Mouse (Mus musculus): ENCODE results near the gene Cdh13. TPM values are rescaled to one million over a fixed set of nuclear protein-coding genes. Genes with fewer than 3 reads are reported as not detected.

Cdh13 gene
- total and polyA plus RNA-seq, 3 experiments = 162 to 172 (median 163) TPM

- intact Hi-C loops (cut with DNase I) = no loop called here
- Histone ChIP-seq H3K4me1 (ENCODE audit: control insufficient read depth, insufficient read depth, low read length) (no peaks in the 10 kb centered on the region), H3K27ac (no peak overlapping the region), H3K9ac (ENCODE audit: low read depth, low read length) (no peak overlapping the region), H3K4me3 (no peak overlapping the region), H3K27me3 (ENCODE audit: control insufficient read depth, insufficient read depth, low read length) (no peaks in the 10 kb centered on the region), H3K79me2 (replicated peaks; ENCODE audit: control insufficient read depth, insufficient read depth, low read length) (no peaks in the 10 kb centered on the region; the same call in 1 of the 2 replicates), H3K36me3 (ENCODE audit: control insufficient read depth, insufficient read depth, low read length) (no peaks in the 10 kb centered on the region)
- 78% methylated on average over 3 of the region's 3 CpGs for WGBS
- TF ChIP-seq POLR2A (IDR thresholded peaks at IDR 0.05; ENCODE audit: insufficient read depth, low read depth, low read length) (no peak), EP300 (IDR thresholded peaks at IDR 0.05; ENCODE audit: insufficient read depth, low read depth, low read length) (no peak), CTCF (IDR thresholded peaks at IDR 0.05) (no peak)
- DNase-seq = no peak
Measured at GRCm38 (mm10) chr8:118323421-118323820, 39.9 kb downstream of the Cdh13 start.

DNA sequence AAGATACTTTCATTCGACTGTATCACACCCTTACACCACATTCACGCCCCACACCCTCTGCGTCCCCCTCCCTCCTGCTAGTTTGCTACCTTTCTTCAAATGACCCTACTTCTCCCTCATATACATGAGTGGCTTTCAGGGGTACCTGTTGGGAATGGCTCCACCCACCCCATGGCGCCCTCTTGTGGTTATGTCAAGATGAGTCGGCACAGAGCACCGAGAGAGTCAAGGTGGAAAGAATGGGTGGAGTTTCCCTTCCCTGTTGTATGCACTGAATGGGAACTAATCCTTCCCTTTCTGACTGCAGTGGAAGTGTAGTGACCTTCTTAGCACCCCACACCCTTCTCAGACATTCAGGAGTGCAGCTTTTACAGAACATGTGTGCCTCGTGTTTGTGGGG lies 51.4 kb downstream of the Cdh13 start:
- Histone ChIP-seq H3K36me3 (ENCODE audit: control insufficient read depth, insufficient read depth, low read length) (no peaks in the 10 kb centered on the region), H3K79me2 (replicated peaks; ENCODE audit: control insufficient read depth, insufficient read depth, low read length) (peaks cover 2% of the 10 kb centered on the region; the same call in 1 of the 2 replicates), H3K27me3 (ENCODE audit: control insufficient read depth, insufficient read depth, low read length) (no peaks in the 10 kb centered on the region), H3K4me1 (ENCODE audit: control insufficient read depth, insufficient read depth, low read length) (no peaks in the 10 kb centered on the region; the same call in 1 of the 2 replicates), H3K27ac (no peak overlapping the region), H3K4me3 (no peak overlapping the region), H3K9ac (ENCODE audit: low read depth, low read length) (no peak overlapping the region)
- WGBS = 73% methylated on average over 7 of the region's 7 CpGs
- intact Hi-C loops (cut with DNase I) = loop anchor here (5.0 kb wide), 1 partner anchor 107 kb away; no protein-coding TSS in a partner anchor
- DNase-seq = no peak
- TF ChIP-seq POLR2A (IDR thresholded peaks at IDR 0.05; ENCODE audit: insufficient read depth, low read depth, low read length) (no peak), CTCF (IDR thresholded peaks at IDR 0.05) (peak; percentile 53), EP300 (IDR thresholded peaks at IDR 0.05; ENCODE audit: insufficient read depth, low read depth, low read length) (no peak)

DNA sequence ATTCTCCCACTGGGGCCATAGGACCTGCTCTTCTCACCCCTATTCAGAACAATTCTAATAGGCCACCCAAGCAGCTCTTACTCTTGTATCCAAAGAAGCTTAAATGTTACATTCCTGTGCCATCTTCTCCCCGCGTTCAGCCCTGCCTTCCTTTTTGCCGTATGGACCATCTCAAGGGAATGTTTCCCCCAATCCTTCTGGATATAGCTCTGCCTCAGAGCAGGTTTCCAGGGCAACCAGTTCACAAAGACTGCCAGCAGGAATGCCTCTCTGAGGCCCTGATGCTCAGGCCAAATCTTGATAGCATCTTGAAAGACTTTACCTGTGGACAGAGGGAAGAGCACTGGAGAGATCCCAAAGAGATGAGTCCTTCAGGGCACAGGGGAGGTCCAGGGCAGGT lies 56.2 kb downstream of the Cdh13 start:
- peaks cover 2% of the 10 kb centered on the region; the same call in 1 of the 2 replicates for H3K79me2 ChIP-seq (replicated peaks; ENCODE audit: control insufficient read depth, insufficient read depth, low read length)
- H3K27ac ChIP-seq = no peak overlapping the region
- no peak overlapping the region for H3K4me3 ChIP-seq
- WGBS = 93% methylated on average over 3 of the region's 3 CpGs
- no peaks in the 10 kb centered on the region for H3K27me3 ChIP-seq (ENCODE audit: control insufficient read depth, insufficient read depth, low read length)
- TF ChIP-seq CTCF (IDR thresholded peaks at IDR 0.05) = no peak
- TF ChIP-seq POLR2A (IDR thresholded peaks at IDR 0.05; ENCODE audit: insufficient read depth, low read depth, low read length) = no peak
- no peak for TF ChIP-seq EP300 (IDR thresholded peaks at IDR 0.05; ENCODE audit: insufficient read depth, low read depth, low read length)
- no peaks in the 10 kb centered on the region for H3K36me3 ChIP-seq (ENCODE audit: control insufficient read depth, insufficient read depth, low read length)
- no peak for DNase-seq
- intact Hi-C loops (cut with DNase I) = loop anchor here (5.0 kb wide), 1 partner anchor 103 kb away; no protein-coding TSS in a partner anchor
- H3K4me1 ChIP-seq (ENCODE audit: control insufficient read depth, insufficient read depth, low read length) = no peaks in the 10 kb centered on the region; the same call in 1 of the 2 replicates
- no peak overlapping the region for H3K9ac ChIP-seq (ENCODE audit: low read depth, low read length)

DNA sequence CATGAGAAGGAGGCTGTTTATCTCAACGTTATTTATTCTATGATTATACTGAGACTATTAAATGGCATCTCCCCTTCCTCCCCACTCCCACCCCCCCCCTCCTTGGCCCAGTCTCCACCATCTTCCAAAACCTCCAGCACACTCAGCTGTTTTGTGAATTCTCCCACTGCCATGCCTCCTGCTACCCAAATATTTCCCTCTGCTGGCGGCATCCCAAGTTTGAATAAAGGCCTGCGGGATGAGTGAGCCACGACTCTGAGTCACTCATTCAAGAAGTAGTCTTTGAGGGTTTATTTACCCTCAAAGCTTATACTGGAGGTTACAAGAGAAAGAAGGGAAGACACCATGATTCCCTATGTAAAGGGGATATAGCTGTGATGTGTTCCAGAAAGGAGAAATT lies 59.7 kb downstream of the Cdh13 start:
- TF ChIP-seq POLR2A (IDR thresholded peaks at IDR 0.05; ENCODE audit: insufficient read depth, low read depth, low read length) (no peak), EP300 (IDR thresholded peaks at IDR 0.05; ENCODE audit: insufficient read depth, low read depth, low read length) (no peak), CTCF (IDR thresholded peaks at IDR 0.05) (no peak)
- no peaks in the 10 kb centered on the region for H3K4me1 ChIP-seq (ENCODE audit: control insufficient read depth, insufficient read depth, low read length)
- WGBS = 47% methylated on average over 4 of the region's 4 CpGs

DNA sequence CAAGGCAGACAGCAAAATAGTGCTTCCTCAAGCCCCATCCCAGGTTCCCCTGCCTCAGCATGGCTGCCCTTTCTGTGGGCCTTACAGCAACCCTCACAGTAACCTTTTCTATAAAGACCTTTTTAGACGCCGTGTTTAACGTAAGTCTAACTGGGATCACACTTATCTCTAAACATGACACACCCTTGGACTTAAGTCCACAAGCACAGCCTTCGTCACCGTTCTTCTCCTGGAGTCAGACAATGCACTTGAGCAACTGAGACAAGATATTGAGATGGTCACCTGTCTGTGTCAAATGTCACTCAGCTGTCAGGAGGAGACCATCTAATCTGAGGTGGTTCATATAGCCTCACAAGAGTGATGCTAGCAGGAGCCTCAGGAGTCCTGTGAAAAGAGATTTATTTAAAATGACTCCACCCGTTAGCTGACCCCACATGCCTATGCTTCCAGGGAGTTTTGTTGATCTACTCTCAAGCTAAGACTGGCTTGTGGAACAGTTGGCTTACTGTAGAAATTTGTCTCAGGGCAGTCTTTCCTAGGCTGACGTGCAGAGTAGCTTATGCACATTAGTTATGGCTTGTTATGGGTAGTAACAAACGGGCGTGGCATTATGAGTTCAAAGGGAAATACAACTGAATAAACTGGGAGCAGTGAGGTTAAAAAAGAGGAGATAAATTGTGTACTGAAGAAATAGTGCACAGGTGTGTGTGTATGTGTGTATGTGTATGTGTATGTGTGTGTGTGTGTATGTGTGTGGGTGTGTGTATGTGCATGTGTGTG lies 65.4 kb downstream of the Cdh13 start:
- H3K36me3 ChIP-seq (ENCODE audit: control insufficient read depth, insufficient read depth, low read length) = no peaks in the 10 kb centered on the region
- peaks cover 10% of the 10 kb centered on the region for H3K4me1 ChIP-seq (ENCODE audit: control insufficient read depth, insufficient read depth, low read length)
- no peak overlapping the region for H3K4me3 ChIP-seq
- DNase-seq = no peak
- WGBS = 84% methylated on average over 9 of the region's 9 CpGs
- intact Hi-C loops (cut with DNase I) = no loop called here
- H3K9ac ChIP-seq (ENCODE audit: low read depth, low read length) = no peak overlapping the region
- H3K79me2 ChIP-seq (replicated peaks; ENCODE audit: control insufficient read depth, insufficient read depth, low read length) = peaks cover 4% of the 10 kb centered on the region
- TF ChIP-seq POLR2A (IDR thresholded peaks at IDR 0.05; ENCODE audit: insufficient read depth, low read depth, low read length) (no peak), CTCF (IDR thresholded peaks at IDR 0.05) (no peak), EP300 (IDR thresholded peaks at IDR 0.05; ENCODE audit: insufficient read depth, low read depth, low read length) (no peak)
- H3K27ac ChIP-seq = no peak overlapping the region
- no peaks in the 10 kb centered on the region for H3K27me3 ChIP-seq (ENCODE audit: control insufficient read depth, insufficient read depth, low read length)

More for the DNA sequence above, 59.7 kb downstream of the Cdh13 start:
- peaks cover 5% of the 10 kb centered on the region for H3K79me2 ChIP-seq (replicated peaks; ENCODE audit: control insufficient read depth, insufficient read depth, low read length)
- no peaks in the 10 kb centered on the region for H3K36me3 ChIP-seq (ENCODE audit: control insufficient read depth, insufficient read depth, low read length)
- no peak for DNase-seq
- H3K4me3 ChIP-seq = no peak overlapping the region
- no peak overlapping the region for H3K27ac ChIP-seq
- H3K9ac ChIP-seq (ENCODE audit: low read depth, low read length) = no peak overlapping the region
- intact Hi-C loops (cut with DNase I) = no loop called here
- H3K27me3 ChIP-seq (ENCODE audit: control insufficient read depth, insufficient read depth, low read length) = no peaks in the 10 kb centered on the region

DNA sequence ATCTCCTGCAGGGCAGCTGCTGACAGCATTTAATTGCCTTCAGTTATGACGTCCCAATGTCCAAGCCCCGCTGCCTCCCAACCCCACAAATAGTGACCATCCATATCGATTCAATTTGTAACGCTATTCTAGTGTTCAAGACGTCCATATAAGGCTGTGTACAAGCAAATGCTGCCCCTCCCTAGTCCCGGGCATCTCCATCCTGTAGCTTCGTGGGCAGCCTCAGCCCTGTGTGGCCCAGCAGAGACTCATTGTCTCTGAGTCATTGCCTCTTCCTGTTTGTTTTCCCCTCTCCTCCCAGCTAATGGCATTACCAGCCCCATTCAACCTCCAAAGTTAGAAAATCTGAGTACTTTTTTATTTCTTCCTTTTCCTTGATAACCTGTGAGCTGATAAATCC lies 66.6 kb downstream of the Cdh13 start:
- peak; percentile 28 to 42 for DNase-seq
- Histone ChIP-seq H3K4me3 (no peak overlapping the region), H3K9ac (ENCODE audit: low read depth, low read length) (no peak overlapping the region), H3K27me3 (ENCODE audit: control insufficient read depth, insufficient read depth, low read length) (no peaks in the 10 kb centered on the region), H3K79me2 (replicated peaks; ENCODE audit: control insufficient read depth, insufficient read depth, low read length) (peaks cover 4% of the 10 kb centered on the region), H3K27ac (peak overlapping the region; percentile 74), H3K4me1 (ENCODE audit: control insufficient read depth, insufficient read depth, low read length) (peaks cover 10% of the 10 kb centered on the region), H3K36me3 (ENCODE audit: control insufficient read depth, insufficient read depth, low read length) (no peaks in the 10 kb centered on the region)
- TF ChIP-seq CTCF (IDR thresholded peaks at IDR 0.05) = no peak
- TF ChIP-seq POLR2A (IDR thresholded peaks at IDR 0.05; ENCODE audit: insufficient read depth, low read depth, low read length) = no peak
- peak; percentile 63; the same call in 1 of the 2 replicates for TF ChIP-seq EP300 (IDR thresholded peaks at IDR 0.05; ENCODE audit: insufficient read depth, low read depth, low read length)
- WGBS = 50% methylated on average over 7 of the region's 7 CpGs
- intact Hi-C loops (cut with DNase I) = loop anchor here (2.0 to 10.0 kb wide), 4 partner anchors 45 to 505 kb away; no protein-coding TSS in a partner anchor

Measured in heart, adult 2 months (tissue).